Mouse (Mus musculus) Patski (cell line): Measurements from ENCODE around the gene Nrxn2. TPM values are rescaled to one million over a fixed set of nuclear protein-coding genes. Genes with fewer than 3 reads are reported as not detected.

Experiments
- ATAC-seq: fragments of 100-300 bp; one replicate; pipeline ENCODE4 v1.8.0; 2021
- CTCF ChIA-PET: fragments of 350-600 bp; sonication (Branson Sonifier 250); formaldehyde crosslinking; loops from one replicate; lab custom pipeline; 2022; ENCODE audit warnings: inconsistent platforms; lab: Charles Lee
- POLR2A ChIA-PET: fragments of 350-600 bp; sonication (Branson Sonifier 250); formaldehyde crosslinking; loops from one replicate; lab custom pipeline; 2022; ENCODE audit warnings: antibody characterized with exemption, inconsistent platforms; lab: Charles Lee
- DNase-seq: peaks from one replicate; pipeline ENCODE4 v3.0.0-alpha.2; 2011; ENCODE audit warnings: low read depth, low spot score
- H3K27me3 ChIP-seq: fragments of 371-371 bp; one replicate; pipeline ENCODE4 v1.5.1; 2021
- CTCF ChIP-seq: fragments of 100-300 bp; IDR thresholded peaks from one replicate; pipeline ENCODE4 v1.5.1; 2021
- in situ Hi-C: fragments of 300-500 bp; cut with MboI; formaldehyde crosslinking; loops from 3 replicates; pipeline ENCODE4 v1.11.1; 2018; ENCODE audit warnings: low pct_unique_long_range_greater_than_20kb, mixed read lengths
- polyA plus RNA-seq: library from polyadenylated mRNA; unstranded; gene quantifications from one replicate; pipeline ENCODE4 v1.2.3, GENCODE M21; 2021

Nrxn2 gene
- polyA plus RNA-seq, 1 experiment from 2014 or later: not detected

DNA sequence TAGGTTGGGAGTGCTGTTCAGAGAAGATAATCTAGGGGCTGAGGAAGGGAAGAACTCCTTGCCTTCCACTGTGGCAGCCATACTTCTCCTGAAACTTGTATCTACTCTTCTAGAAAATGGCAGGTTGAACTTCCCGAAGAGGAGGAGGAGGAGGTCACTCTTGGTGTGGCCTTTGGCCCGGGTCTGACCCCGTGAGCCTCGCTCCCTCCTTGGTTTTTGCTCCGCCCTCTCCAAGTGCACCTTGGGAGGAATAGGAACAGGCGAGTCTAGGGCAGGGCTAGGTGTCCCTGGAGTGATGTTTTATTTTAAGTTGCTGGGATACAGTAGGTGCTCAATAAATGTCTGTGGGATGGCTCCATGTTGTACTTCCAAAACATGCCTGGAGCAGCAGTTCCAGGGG, 96.4 kb downstream of the Nrxn2 start:
- POLR2A ChIA-PET: no interaction called here
- in situ Hi-C loops: no loop called here
- peaks cover 59% of the 10 kb centered on the region for H3K27me3 ChIP-seq

DNA sequence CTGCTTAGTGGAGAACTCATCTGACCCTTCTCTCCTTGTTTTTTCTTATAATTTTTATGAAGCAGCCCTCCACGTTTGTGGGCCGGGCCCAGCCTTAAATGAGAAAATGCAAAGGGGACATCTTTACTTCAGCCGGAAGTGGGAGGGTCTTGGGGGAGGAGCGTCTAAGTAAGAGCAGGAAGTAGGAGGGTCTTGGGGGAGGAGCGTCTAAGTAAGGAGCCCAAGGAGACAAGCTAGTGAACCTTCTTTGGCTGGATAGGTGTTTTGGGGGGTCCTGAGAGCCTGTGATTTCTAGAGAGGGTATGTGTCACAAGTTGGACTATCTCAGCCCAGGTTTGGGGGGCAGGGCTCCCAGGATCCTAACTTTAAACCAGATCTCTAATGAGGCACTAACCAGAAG, 96.9 kb downstream of the Nrxn2 start:
- ATAC-seq (no peak), DNase-seq (no peak)
- H3K27me3 ChIP-seq: peaks cover 63% of the 10 kb centered on the region
- ChIA-PET POLR2A (no interaction called here), CTCF (interaction anchor here (0.9 kb wide), 1 partner anchor 34 kb away, joined by 3 read pairs; no protein-coding TSS in a partner anchor)
- in situ Hi-C loops: no loop called here
- no peak for TF ChIP-seq CTCF

More for the DNA sequence above, 96.4 kb downstream of the Nrxn2 start:
- no peak for ATAC-seq
- CTCF ChIA-PET: no interaction called here
- DNase-seq: no peak
- TF ChIP-seq CTCF: no peak

DNA sequence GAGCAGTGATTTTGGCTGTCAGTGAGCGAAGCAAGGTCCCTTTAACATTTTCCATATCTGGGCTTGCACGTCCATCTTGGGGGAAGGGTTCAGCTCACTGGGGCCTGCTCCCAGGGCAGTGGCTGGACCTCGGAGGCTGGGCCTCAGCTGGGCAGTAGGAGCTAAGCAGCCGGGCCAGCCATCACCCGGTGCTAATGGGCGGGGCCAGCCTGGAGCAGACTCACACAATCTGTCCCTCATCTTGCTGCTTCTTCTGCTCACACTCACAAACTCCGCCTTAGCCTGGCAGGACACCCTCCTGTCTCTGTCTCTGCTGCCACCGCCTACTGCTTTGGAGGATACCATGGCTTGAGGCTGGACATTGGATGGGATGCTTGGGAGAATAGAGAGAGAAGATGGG, 97.6 kb downstream of the Nrxn2 start:
- H3K27me3 ChIP-seq: peaks cover 61% of the 10 kb centered on the region
- DNase-seq (no peak), ATAC-seq (no peak)
- ChIA-PET CTCF (interaction anchor here (0.9 kb wide), 1 partner anchor 33 kb away, joined by 3 read pairs; no protein-coding TSS in a partner anchor), POLR2A (interaction anchor here (0.6 kb wide), 1 partner anchor 20 kb away, joined by 6 read pairs; no protein-coding TSS in a partner anchor)
- in situ Hi-C loops: no loop called here
- no peak for TF ChIP-seq CTCF

DNA sequence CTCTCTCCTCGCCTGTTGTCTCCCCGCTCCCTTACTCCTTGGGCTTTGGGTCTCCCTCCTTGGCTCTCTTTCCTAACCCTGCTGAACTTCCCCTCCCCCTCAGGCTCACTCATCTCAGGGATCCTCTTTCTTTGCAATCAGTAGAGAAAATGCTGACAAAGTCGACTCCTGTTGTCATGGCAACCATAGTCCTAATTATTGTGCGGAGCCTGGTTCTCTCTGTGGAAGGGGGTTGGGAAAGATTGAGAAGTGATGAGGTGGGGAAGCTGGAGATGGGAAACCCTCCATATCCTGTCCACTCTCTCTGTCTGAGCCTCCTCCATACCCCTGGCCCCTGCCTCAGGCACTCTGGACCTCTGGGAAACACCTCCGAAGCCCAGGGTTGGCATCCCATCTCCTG, 100.1 kb downstream of the Nrxn2 start:
- CTCF ChIA-PET: no interaction called here
- TF ChIP-seq CTCF: no peak
- POLR2A ChIA-PET: no interaction called here
- no peak for ATAC-seq
- in situ Hi-C loops: no loop called here
- DNase-seq: no peak
- peaks cover 58% of the 10 kb centered on the region for H3K27me3 ChIP-seq

DNA sequence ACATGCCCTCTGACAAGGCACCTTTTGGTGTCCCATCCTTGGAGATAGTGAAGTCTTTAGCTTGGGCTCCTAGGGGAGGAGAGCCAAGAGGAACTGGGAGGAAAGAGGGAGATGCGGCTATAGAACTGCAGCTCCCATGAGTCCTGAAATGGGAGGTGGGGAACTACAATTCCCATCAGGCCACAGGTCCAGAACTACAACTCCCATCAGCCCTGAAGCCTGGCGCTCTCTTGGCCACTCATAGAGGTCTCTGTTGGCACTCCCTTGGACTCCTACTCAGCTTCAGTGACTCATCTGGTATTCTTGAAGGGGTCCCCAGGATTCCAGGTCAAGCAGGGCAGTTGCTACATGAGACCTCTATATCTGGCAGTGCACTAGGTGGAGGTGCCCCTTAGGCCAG, 101.0 kb downstream of the Nrxn2 start:
- ATAC-seq: no peak
- TF ChIP-seq CTCF: no peak

DNA sequence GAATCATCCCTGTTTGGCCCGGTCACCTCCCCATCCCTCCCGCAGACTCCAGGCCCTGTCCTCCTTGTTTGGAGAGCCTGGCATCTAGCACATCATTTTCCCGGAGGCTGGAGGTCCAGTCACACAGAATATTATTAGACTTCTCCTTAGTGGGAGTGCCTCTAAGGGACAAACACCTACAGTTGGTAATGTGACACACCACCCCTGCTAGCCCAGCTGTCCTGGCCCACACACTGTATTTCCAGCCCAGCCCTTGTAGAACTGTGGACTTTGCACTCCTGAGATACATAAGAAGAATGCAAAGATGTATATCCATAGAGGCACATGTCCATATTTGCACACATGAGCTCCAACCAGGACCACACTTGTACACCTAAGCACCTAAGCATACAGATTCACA, 103.1 kb downstream of the Nrxn2 start:
- ATAC-seq (no peak), DNase-seq (no peak)
- in situ Hi-C loops: no loop called here
- peaks cover 41% of the 10 kb centered on the region for H3K27me3 ChIP-seq
- CTCF ChIA-PET: no interaction called here
- TF ChIP-seq CTCF: no peak
- POLR2A ChIA-PET: no interaction called here

More for the DNA sequence above, 101.0 kb downstream of the Nrxn2 start:
- POLR2A ChIA-PET: no interaction called here
- in situ Hi-C loops: no loop called here
- H3K27me3 ChIP-seq: peaks cover 49% of the 10 kb centered on the region
- DNase-seq: no peak
- CTCF ChIA-PET: no interaction called here

DNA sequence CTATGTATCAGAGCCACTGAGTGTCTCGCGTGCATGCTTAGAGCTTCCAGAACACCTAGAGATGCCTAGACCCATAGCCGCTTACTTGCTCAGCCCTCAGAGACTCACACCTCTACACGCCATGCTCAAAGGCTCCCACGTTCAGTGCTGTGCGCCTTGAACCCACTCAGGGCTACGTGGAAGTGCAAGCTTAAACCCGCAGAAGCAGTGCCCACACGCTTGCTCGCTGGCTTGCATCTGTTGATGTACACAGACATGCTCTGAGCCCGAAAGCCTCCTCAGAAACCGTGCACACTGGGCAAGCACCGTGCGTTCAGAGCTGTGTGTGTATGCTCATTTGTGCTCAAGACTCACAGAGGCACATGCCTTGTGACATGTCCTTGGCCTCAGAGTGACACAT, 103.8 kb downstream of the Nrxn2 start:
- no peak for TF ChIP-seq CTCF
- ATAC-seq: no peak
- H3K27me3 ChIP-seq: peaks cover 35% of the 10 kb centered on the region
- ChIA-PET CTCF (no interaction called here), POLR2A (no interaction called here)
- no peak for DNase-seq
- in situ Hi-C loops: no loop called here

DNA sequence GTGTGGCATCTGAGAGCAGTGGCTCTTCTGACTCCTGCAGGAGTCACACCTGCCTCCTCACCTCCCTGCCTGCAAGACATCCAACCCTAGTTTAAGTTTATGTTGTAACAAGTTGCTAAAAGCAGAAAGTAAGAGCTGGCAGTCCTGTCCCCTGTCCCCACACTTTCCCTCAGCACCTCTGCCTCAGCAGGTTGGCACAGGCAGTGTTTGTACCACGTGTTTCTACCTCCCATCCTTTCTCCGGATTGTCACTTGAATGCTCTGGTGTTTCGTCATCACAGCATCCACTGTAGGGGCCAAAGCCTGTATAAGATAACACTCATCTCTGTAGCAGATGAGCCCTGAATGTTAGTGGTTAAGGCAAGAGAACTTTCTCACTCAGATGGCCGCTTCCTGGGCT, 106.5 kb downstream of the Nrxn2 start:
- in situ Hi-C loops: no loop called here
- no peak for DNase-seq
- no peak for TF ChIP-seq CTCF
- POLR2A ChIA-PET: no interaction called here
- peaks cover 27% of the 10 kb centered on the region for H3K27me3 ChIP-seq
- ATAC-seq: no peak
- CTCF ChIA-PET: no interaction called here

DNA sequence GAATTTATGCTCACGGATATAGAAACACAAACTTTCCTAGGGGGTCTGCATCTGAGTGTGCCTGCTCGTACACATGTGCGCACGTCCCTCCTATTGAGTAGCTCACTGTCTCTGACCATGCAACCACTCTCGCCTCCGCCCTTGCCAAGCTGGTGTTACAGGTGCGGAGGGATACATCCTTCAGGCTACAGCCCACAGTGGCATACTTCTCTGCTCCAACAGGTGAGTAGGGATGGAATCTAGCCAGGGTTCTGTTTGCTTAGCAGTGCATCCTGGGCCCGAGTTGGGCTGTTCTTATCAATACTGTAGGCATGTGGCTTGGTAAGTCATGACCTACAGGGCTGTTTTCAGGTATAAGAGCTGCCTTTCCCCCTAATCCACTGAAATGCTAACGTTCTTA, 107.5 kb downstream of the Nrxn2 start:
- CTCF ChIA-PET: no interaction called here
- DNase-seq: no peak
- TF ChIP-seq CTCF: no peak
- ATAC-seq: no peak
- in situ Hi-C loops: no loop called here
- POLR2A ChIA-PET: no interaction called here
- peaks cover 24% of the 10 kb centered on the region for H3K27me3 ChIP-seq

DNA sequence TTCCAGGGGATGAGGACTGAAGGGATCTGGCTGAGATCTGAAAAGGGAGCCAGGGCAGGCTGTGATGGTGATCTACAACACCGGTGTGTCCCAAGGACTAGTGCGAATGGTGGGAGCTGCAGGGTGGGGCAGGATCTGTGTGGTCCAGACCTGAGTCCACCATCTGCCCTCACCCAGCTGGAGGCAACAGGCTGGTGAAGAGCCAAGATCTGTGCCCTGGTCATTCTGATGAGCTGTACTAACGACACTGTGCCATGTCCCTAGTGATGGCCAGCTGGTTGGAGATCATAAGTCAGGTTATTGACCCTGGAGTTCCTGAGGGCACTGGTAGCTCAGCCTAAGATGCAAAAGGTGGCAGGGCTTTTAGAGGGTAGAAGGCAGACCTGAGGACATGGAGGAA, 108.9 kb downstream of the Nrxn2 start:
- POLR2A ChIA-PET: no interaction called here
- TF ChIP-seq CTCF: no peak
- no peak for DNase-seq
- peaks cover 22% of the 10 kb centered on the region for H3K27me3 ChIP-seq
- no peak for ATAC-seq
- in situ Hi-C loops: no loop called here
- CTCF ChIA-PET: no interaction called here

DNA sequence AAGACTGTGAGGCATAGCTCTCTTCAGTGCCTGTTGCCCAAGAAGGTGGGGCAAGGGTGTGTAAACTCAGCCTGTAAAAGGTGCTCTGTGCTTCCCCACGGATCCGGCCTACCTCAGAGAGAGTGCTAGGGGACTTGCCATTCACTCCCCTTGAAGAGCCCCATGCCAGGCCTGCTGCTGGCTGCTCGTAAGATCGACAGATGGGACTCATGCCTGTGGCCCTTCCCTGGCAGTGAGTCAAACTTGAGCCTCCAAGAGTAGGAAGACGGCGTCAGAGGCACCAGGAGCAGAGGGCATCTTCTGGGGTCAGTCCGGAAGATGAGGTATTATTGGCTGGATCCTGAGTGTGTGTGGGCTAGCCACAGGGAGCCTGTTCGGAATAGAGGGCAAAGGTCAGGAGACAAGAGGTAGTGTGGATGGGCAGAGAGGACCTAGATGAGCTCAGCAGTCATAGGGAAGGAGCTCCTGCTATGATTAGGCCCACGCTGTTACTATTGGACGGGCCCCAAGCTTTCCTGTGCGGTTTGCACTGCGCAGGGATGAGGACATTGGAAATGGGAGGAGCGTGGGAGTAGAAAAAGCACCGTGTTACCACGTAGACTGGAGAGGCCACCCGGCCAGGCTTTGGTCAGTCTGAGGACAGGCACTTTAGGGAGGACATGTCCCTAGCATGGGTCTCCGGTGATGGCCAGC, 109.5 kb downstream of the Nrxn2 start:
- in situ Hi-C loops: no loop called here
- ATAC-seq: no peak

More for the DNA sequence above, 109.5 kb downstream of the Nrxn2 start:
- ChIA-PET POLR2A (no interaction called here), CTCF (no interaction called here)
- no peak for DNase-seq
- no peak for TF ChIP-seq CTCF
- peaks cover 16% of the 10 kb centered on the region for H3K27me3 ChIP-seq
